Mouse (Mus musculus): ENCODE measurements around the gene Cdkn1a. TPM values are rescaled to one million over a fixed set of nuclear protein-coding genes. Genes with fewer than 3 reads are reported as not detected.
A peak's percentile ranks its signal among the peaks of the same experiment; 100 is the strongest.

Gene Cdkn1a
- polyA plus RNA-seq, 1 experiment from 2014 or later, result 92.1 TPM

GRCm38 (mm10) chr17:29111332-29111731, 20.6 kb downstream of the Cdkn1a start:
- Histone ChIP-seq H3K27ac (no peak overlapping the region), H3K9ac (no peak overlapping the region), H3K36me3 (no peaks in the 10 kb centered on the region), H3K9me3 (no peaks in the 10 kb centered on the region), H3K4me3 (no peak overlapping the region), H3K27me3 (no peaks in the 10 kb centered on the region), H3K4me2 (replicated peaks) (no peak overlapping the region), H3K4me1 (no peaks in the 10 kb centered on the region)
- no peak for ATAC-seq (ENCODE audit: low FRiP score, low read depth)
- WGBS, result 86% methylated on average over 5 of the region's 5 CpGs

- ATAC-seq (ENCODE audit: low FRiP score, low read depth), result no peak
- WGBS, result 92% methylated on average over 13 of the region's 13 CpGs
- Histone ChIP-seq H3K4me2 (replicated peaks) (no peak within 1 kb of the TSS), H3K27me3 (no peaks in the 10 kb centered on the region), H3K4me1 (0 out of 2 replicates have a peak, but pooled peaks cover 2% of the 10 kb centered on the region), H3K36me3 (no peaks in the 10 kb centered on the region), H3K9me3 (no peaks in the 10 kb centered on the region), H3K9ac (no peak within 1 kb of the TSS), H3K4me3 (no peak within 1 kb of the TSS), H3K27ac (no peak within 1 kb of the TSS)
Measured at GRCm38 (mm10) chr17:29113591-29114352, 23.0 kb downstream of the Cdkn1a start, which contains the start of gene Rab44. TSS of gene Rab44 (plus strand) at chr17:29114145.

- H3K9me3 ChIP-seq, result no peaks in the 10 kb centered on the region
- no peak overlapping the region for H3K9ac ChIP-seq
- 66% methylated on average over 12 of the region's 12 CpGs for WGBS
- no peak for ATAC-seq (ENCODE audit: low FRiP score, low read depth)
- H3K27ac ChIP-seq, result no peak overlapping the region
- H3K27me3 ChIP-seq, result no peaks in the 10 kb centered on the region
- 0 out of 2 replicates have a peak, but pooled peaks cover 6% of the 10 kb centered on the region for H3K4me1 ChIP-seq
- no peaks in the 10 kb centered on the region for H3K36me3 ChIP-seq
- H3K4me2 ChIP-seq (replicated peaks), result no peak overlapping the region
- no peak overlapping the region for H3K4me3 ChIP-seq
Measured at GRCm38 (mm10) chr17:29116023-29116422, 25.2 kb downstream of the Cdkn1a start.

- Histone ChIP-seq H3K27ac (no peak overlapping the region), H3K9ac (no peak overlapping the region), H3K36me3 (no peaks in the 10 kb centered on the region), H3K4me1 (0 out of 2 replicates have a peak, but pooled peaks cover 6% of the 10 kb centered on the region), H3K4me3 (no peak overlapping the region), H3K9me3 (no peaks in the 10 kb centered on the region), H3K4me2 (replicated peaks) (no peak overlapping the region), H3K27me3 (no peaks in the 10 kb centered on the region)
- ATAC-seq (ENCODE audit: low FRiP score, low read depth), result no peak
- 76% methylated on average over 8 of the region's 8 CpGs for WGBS
Measured at GRCm38 (mm10) chr17:29117006-29117648, 26.4 kb downstream of the Cdkn1a start.

- Histone ChIP-seq H3K4me2 (replicated peaks) (no peak overlapping the region), H3K36me3 (no peaks in the 10 kb centered on the region), H3K4me3 (no peak overlapping the region), H3K27me3 (no peaks in the 10 kb centered on the region), H3K4me1 (peaks cover 10% of the 10 kb centered on the region; the same call in 1 of the 2 replicates), H3K9ac (no peak overlapping the region), H3K9me3 (no peaks in the 10 kb centered on the region), H3K27ac (no peak overlapping the region)
- ATAC-seq (ENCODE audit: low FRiP score, low read depth), result peak; percentile 81
- WGBS, result 14% methylated on average over 5 of the region's 5 CpGs
Measured at GRCm38 (mm10) chr17:29118057-29118456, 27.3 kb downstream of the Cdkn1a start.

GRCm38 (mm10) chr17:29120666-29121065, 29.9 kb downstream of the Cdkn1a start:
- Histone ChIP-seq H3K9me3 (no peaks in the 10 kb centered on the region), H3K27me3 (no peaks in the 10 kb centered on the region), H3K27ac (no peak overlapping the region), H3K9ac (no peak overlapping the region), H3K4me3 (no peak overlapping the region), H3K36me3 (no peaks in the 10 kb centered on the region), H3K4me2 (replicated peaks) (no peak overlapping the region), H3K4me1 (peaks cover 19% of the 10 kb centered on the region)
- ATAC-seq (ENCODE audit: low FRiP score, low read depth), result no peak
- 60% methylated on average over 12 of the region's 12 CpGs for WGBS

- 58% methylated on average over 6 of the region's 6 CpGs for WGBS
- Histone ChIP-seq H3K9me3 (no peaks in the 10 kb centered on the region), H3K9ac (no peak overlapping the region), H3K4me2 (replicated peaks) (no peak overlapping the region), H3K4me3 (no peak overlapping the region), H3K27me3 (no peaks in the 10 kb centered on the region), H3K27ac (no peak overlapping the region), H3K4me1 (peaks cover 19% of the 10 kb centered on the region), H3K36me3 (no peaks in the 10 kb centered on the region)
- ATAC-seq (ENCODE audit: low FRiP score, low read depth), result no peak
Measured at GRCm38 (mm10) chr17:29122817-29123216, 32.0 kb downstream of the Cdkn1a start.

GRCm38 (mm10) chr17:29123578-29124174, 32.9 kb downstream of the Cdkn1a start:
- no peak overlapping the region for H3K27ac ChIP-seq
- no peaks in the 10 kb centered on the region for H3K36me3 ChIP-seq
- H3K4me2 ChIP-seq (replicated peaks), result no peak overlapping the region
- ATAC-seq (ENCODE audit: low FRiP score, low read depth), result peak; percentile 24; the same call in 1 of the 2 replicates
- no peaks in the 10 kb centered on the region for H3K27me3 ChIP-seq
- 49% methylated on average over 6 of the region's 6 CpGs for WGBS
- H3K4me3 ChIP-seq, result no peak overlapping the region
- H3K9ac ChIP-seq, result no peak overlapping the region
- peaks cover 18% of the 10 kb centered on the region for H3K4me1 ChIP-seq
- H3K9me3 ChIP-seq, result no peaks in the 10 kb centered on the region

GRCm38 (mm10) chr17:29126561-29126960, 35.8 kb downstream of the Cdkn1a start:
- no peak overlapping the region for H3K9ac ChIP-seq
- no peaks in the 10 kb centered on the region for H3K9me3 ChIP-seq
- WGBS, result 93% methylated on average over 3 of the region's 3 CpGs
- no peak overlapping the region for H3K27ac ChIP-seq
- no peaks in the 10 kb centered on the region for H3K27me3 ChIP-seq
- H3K4me1 ChIP-seq, result peaks cover 13% of the 10 kb centered on the region
- H3K36me3 ChIP-seq, result no peaks in the 10 kb centered on the region
- no peak overlapping the region for H3K4me3 ChIP-seq
- no peak for ATAC-seq (ENCODE audit: low FRiP score, low read depth)
- H3K4me2 ChIP-seq (replicated peaks), result no peak overlapping the region

GRCm38 (mm10) chr17:29129341-29129740, 38.6 kb downstream of the Cdkn1a start:
- no peak overlapping the region for H3K27ac ChIP-seq
- no peaks in the 10 kb centered on the region for H3K9me3 ChIP-seq
- no peaks in the 10 kb centered on the region for H3K27me3 ChIP-seq
- H3K36me3 ChIP-seq, result no peaks in the 10 kb centered on the region
- H3K9ac ChIP-seq, result no peak overlapping the region
- WGBS, result 70% methylated on average over 5 of the region's 5 CpGs
- no peak for ATAC-seq (ENCODE audit: low FRiP score, low read depth)
- no peak overlapping the region for H3K4me2 ChIP-seq (replicated peaks)
- H3K4me1 ChIP-seq, result peaks cover 5% of the 10 kb centered on the region; the same call in 1 of the 2 replicates
- H3K4me3 ChIP-seq, result no peak overlapping the region

- WGBS, result 66% methylated on average over 5 of the region's 5 CpGs
- ATAC-seq (ENCODE audit: low FRiP score, low read depth), result no peak
- Histone ChIP-seq H3K4me1 (peaks cover 7% of the 10 kb centered on the region; the same call in 1 of the 2 replicates), H3K27ac (no peak overlapping the region), H3K27me3 (no peaks in the 10 kb centered on the region), H3K4me3 (no peak overlapping the region), H3K36me3 (no peaks in the 10 kb centered on the region), H3K9me3 (no peaks in the 10 kb centered on the region), H3K9ac (no peak overlapping the region), H3K4me2 (replicated peaks) (no peak overlapping the region)
Measured at GRCm38 (mm10) chr17:29135066-29135465, 44.3 kb downstream of the Cdkn1a start.

- no peak overlapping the region for H3K4me3 ChIP-seq
- no peak for ATAC-seq (ENCODE audit: low FRiP score, low read depth)
- H3K9me3 ChIP-seq, result no peaks in the 10 kb centered on the region
- peaks cover 7% of the 10 kb centered on the region; the same call in 1 of the 2 replicates for H3K4me1 ChIP-seq
- H3K9ac ChIP-seq, result 0 out of 2 replicates have a peak overlapping the region, but pooled peaks have one; percentile 21
- 64% methylated on average over 6 of the region's 6 CpGs for WGBS
- H3K4me2 ChIP-seq (replicated peaks), result no peak overlapping the region
- no peaks in the 10 kb centered on the region for H3K27me3 ChIP-seq
- H3K27ac ChIP-seq, result no peak overlapping the region
- no peaks in the 10 kb centered on the region for H3K36me3 ChIP-seq
Measured at GRCm38 (mm10) chr17:29136236-29136635, 45.5 kb downstream of the Cdkn1a start.
